Mouse (Mus musculus) T-helper 17 cell (primary cell): ENCODE measurements around the gene Babam1.

Source experiments
- in situ Hi-C, 2 experiments: fragments of 300-600 bp; cut with MboI, MseI; formaldehyde crosslinking; loops; 1 replicate in 1 of 2; 2 replicates in 1 of 2; pipeline ENCODE4 v1.15.1; 2025; ENCODE audit warnings: high pct_unique_total_duplicates in 2 of 2

Gene Babam1

DNA sequence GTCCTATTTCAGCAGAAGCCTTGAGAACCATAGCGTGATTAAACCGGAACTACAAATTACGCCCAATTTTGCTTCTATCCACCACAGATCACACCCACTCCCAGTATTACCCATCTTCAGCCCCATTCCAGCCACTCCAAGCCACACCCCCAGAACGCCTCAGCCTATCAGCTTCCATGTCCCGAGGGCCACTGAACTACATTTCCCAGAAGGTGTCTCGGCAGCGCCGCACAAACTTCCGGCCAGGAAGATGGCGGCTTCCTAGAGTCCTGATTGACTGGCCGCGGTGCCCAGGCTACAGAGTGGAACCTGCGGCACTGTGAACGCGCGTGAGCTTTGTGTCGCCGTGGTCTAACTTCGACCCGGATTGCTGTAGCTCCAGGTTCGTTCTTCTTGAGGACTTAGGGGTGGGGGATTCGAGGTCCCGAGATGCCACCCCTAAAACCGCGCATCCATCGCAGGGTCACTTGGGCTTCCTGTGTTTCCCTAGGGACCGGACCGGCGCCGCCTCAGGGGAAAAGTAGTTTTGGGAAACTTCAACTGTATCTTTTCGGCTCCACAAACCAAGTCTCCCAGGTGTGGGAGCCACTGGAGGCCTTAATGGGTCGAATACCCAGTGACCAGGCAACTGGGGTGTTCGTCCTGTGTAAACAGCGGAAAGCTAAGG, at the start of gene Babam1:
Babam1 (plus strand) TSS at position 223 of the 667 bp plus-strand sequence.
- in situ Hi-C loops = no loop called here

DNA sequence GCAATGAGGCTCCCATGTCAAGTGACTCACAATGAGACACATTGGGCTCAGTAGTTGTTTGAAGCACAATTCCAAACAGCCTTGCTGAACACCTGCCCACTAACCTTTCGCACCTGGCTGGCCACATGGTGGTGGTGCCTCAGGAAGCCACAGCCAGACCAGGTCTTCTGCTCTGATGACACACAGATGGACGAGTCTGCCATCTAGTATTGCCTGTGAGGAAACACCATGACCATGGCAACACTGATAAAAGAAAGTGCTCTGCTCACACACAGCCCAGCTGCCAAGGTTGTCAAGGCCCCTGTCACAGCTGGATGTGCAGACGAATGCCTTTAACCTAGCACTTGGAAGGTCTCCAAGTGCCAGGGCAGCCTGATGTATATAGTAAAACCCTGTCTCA, 45.5 kb upstream of the Babam1 start:
- in situ Hi-C loops = no loop called here

- in situ Hi-C loops = no loop called here
Observed at GRCm38 (mm10) chr8:71351520-71351919, 45.1 kb upstream of the Babam1 start.

GRCm38 (mm10) chr8:71358026-71358425, 38.6 kb upstream of the Babam1 start:
- in situ Hi-C loops = no loop called here

- in situ Hi-C loops = no loop called here
Observed at GRCm38 (mm10) chr8:71366771-71367528, 29.7 kb upstream of the Babam1 start, which contains the start of gene Use1. Gene Use1 (plus strand): TSS chr8:71366848.

GRCm38 (mm10) chr8:71367529-71368176, 29.0 kb upstream of the Babam1 start:
- in situ Hi-C loops = no loop called here

DNA sequence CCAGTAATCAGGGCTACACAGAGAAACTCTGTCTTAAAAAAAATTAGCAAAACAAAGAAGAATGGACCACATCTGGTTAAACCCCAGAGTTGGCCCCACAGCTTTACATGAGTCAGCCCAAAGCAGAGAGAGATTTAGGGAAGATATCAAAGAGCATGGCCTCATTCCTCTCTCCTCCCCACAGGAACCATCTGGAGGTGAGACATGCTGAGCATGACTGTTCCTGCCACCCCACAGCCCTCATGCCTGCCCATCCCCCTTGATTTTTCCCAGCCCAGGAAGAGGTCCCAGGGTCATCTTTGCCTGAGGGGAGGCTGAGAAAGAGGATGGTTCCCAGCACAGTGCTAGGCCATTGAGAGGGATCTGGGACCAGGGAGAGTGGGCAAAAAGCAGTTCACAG, 28.3 kb upstream of the Babam1 start:
- in situ Hi-C loops = no loop called here

DNA sequence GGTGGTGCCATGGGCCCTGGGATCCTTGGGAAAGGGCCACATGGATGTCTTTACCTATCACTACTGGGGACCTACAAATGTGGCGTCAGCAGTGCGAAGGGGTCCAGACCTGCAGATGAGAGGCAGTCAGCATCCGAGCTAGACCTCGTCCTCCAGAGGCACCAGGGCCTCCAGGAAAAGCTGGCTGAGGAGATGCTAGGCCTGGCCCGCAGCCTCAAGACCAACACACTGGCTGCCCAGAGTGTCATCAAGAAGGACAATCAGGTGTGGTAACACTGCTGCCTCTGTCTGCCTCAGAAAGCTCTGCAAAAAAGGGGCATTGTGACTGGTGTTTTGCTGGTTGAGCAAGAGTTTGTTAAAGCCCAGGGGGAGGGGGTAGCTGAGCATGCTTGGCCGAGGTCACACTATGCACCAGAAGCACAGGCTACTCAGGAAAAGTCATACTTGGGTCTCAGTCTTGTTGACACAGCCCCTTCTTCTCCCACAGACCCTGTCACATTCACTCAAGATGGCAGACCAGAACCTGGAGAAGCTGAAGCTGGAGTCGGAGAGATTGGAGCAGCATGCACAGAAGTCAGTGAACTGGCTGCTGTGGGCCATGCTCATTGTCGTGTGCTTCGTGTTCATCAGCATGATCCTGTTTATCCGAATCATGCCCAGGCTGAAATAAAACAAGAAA, 27.5 kb upstream of the Babam1 start:
- in situ Hi-C loops = no loop called here

DNA sequence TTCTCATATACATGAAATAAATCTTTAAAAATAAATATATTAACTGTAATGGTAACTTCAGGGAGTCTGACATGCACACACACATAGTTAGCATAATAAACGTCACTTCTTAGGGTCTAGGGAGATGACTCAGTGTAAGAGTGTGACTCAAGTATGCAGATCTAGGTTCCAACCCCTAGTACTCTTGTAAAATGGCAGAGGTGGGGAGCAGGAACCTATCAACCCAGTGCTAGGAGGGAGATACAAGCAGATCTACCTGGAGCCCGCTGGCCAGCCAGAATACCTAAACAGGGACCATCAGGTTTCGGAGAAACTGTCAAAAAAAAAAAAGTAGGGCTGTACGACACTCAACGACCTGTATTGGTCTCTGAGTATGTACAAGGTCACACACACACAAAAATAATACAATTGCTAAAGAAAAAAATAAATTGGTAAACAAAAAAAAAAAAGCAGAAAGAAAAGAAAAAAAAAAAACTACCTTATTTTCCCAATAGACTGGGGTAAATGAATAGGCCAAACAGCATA, 25.9 kb upstream of the Babam1 start:
- in situ Hi-C loops = loop anchor here in 1 of 2 experiments (5.0 kb wide), 3 partner anchors 37 to 473 kb away; partner anchors contain the start of genes Ankle1, Dda1 and Rpl18a

DNA sequence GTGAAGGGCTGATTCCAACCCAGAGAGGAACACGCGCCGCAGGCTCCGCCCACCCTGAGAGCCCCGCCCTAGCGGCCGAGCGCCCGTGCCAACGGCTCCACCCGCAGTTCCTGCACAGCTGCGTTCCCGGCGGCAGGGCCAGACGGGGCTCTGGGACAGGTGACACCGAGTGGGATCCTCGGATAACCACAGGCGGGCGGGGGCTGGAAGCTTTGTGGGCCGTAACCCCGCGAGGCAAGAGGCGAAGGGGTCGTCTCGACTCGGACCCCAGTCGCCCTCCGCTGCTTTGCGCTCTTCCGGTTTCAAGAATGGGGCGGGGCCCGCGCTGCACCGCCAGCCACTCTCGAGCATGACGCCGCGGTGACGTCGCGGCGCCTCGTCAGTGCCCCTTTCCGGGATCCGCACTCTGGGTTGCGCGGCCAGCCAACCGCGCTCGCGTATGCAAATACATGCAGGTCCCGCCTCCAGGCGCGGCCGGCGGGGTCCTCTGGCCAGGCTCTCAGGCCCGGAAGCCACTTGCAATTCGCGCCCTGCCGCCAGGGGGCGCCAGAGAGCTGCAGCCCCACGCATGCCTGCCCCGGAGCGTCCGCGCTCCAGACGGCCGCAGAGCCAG, 25.3 kb upstream of the Babam1 start, which contains the start of gene Ocel1:
Ocel1 (plus strand) TSS at position 63 of the 613 bp plus-strand sequence.
- in situ Hi-C loops = loop anchor here in 1 of 2 experiments (5.0 kb wide), 3 partner anchors 36 to 474 kb away; partner anchors contain the start of genes Ankle1, Dda1 and Rpl18a

DNA sequence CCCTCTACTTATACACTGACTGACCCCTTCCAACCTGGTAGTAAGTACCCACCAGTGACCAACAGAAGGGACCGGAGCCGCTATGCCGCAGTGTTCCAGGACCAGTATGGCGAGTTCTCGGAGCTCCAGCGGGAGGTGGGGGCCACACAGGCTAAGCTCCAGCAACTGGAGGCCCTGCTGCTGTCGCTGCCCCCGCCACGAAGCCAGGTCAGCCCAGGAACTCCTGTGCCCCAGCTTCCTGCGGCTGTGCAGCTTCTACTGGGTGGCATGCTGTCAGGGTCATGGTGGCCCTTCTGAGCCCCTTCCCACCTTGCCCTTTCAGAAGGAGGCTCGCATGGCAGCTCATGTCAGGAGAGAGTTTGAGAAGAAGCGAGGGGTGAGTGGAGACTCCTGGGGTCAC, 24.2 kb upstream of the Babam1 start:
- in situ Hi-C loops = loop anchor here in 1 of 2 experiments (5.0 kb wide), 3 partner anchors 35 to 475 kb away; partner anchors contain the start of genes Ankle1, Dda1 and Rpl18a

DNA sequence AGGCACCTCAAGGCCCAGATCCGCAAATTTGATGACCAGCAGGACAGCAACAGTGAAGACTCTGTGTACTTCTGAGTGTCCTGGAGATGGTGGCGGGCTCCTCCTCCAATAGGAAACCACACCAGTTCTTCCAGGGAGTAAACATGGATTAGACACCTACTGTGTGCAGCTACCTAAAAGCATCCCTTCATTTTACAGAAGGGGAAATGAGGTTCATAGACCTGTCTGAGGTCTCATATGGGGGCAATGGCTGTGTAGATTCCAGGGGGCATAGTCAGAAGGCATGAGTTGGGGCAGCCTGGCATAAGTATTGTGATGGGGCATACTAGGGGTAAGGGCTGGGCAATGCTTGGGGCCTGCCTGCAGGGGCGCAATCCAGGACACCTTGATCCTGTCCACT, 23.7 kb upstream of the Babam1 start:
- in situ Hi-C loops = loop anchor here in 1 of 2 experiments (5.0 kb wide), 3 partner anchors 34 to 476 kb away; partner anchors contain the start of genes Ankle1, Dda1 and Rpl18a

GRCm38 (mm10) chr8:71374616-71375206, 21.9 kb upstream of the Babam1 start:
- in situ Hi-C loops = loop anchor here in 1 of 2 experiments (5.0 kb wide), 3 partner anchors 33 to 477 kb away; partner anchors contain the start of genes Ankle1, Dda1 and Rpl18a

GRCm38 (mm10) chr8:71375581-71376422, 20.9 kb upstream of the Babam1 start:
- in situ Hi-C loops = no loop called here

- in situ Hi-C loops = no loop called here
Observed at GRCm38 (mm10) chr8:71376423-71377030, 20.1 kb upstream of the Babam1 start.

DNA sequence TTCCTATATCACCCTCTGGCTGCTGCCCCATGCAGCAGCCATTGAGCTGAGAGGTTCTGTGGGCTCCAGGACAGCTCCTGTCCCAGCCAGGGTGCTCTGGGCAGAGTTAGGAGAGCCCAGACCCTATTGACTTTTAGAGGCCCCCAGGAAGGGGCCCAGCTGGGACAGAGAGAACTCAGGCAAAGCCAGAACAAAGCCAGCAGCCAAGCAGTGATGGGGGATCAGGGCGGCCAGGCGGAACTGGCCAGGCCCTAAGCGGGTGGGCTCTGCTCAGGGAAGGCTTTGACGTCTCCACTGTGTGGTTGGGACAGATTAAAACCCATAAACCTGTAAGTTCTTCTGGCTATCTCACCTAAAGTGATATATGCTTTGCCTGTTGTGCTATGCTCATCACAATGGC, 17.7 kb upstream of the Babam1 start:
- in situ Hi-C loops = no loop called here

DNA sequence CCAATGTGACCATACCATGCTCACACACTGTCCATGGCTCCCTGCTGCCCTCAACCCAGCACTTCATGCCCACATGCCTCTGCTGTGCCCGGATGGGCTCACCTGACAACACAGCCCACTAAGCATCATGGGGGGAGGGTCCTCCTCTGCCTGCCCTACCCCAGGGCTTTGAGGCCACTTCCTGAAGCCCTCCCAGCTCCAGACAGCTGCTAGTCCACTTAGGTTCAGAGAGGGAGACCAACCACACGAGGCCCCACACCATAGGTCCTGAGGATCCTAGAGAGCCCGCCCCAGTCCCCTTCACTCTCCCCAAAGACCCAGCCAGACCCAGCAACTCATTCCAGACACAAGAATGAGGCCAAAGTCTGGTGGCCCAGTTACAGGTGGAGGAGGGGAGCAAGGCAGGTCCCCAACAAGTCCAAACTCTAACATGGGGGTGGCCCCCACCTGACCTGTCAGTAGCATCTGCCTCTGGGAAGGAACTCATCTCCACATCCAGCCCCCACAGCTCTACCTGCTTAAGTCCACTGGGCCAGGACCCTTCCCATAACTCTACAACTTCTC, 17.1 kb upstream of the Babam1 start:
- in situ Hi-C loops = no loop called here
